Mouse (Mus musculus): ENCODE results near the gene Bloc1s2. TPM values are rescaled to one million over a fixed set of nuclear protein-coding genes. Genes with fewer than 3 reads are reported as not detected.

The Bloc1s2 gene
- 126 and 150 TPM in 2 replicates for polyA plus RNA-seq (2015; fragmentation: Nextera tagmentation; extraction: Ambion mirVana)

GRCm38 (mm10) chr19:44145702-44146567 lies at the start of gene Bloc1s2:
Gene Bloc1s2, minus strand, starts transcription at chr19:44146446.

GRCm38 (mm10) chr19:44192342-44192741 lies 46.1 kb upstream of the Bloc1s2 start, which contains the start of gene Pkd2l1:
Gene Pkd2l1, minus strand, starts transcription at chr19:44192442.

DNA sequence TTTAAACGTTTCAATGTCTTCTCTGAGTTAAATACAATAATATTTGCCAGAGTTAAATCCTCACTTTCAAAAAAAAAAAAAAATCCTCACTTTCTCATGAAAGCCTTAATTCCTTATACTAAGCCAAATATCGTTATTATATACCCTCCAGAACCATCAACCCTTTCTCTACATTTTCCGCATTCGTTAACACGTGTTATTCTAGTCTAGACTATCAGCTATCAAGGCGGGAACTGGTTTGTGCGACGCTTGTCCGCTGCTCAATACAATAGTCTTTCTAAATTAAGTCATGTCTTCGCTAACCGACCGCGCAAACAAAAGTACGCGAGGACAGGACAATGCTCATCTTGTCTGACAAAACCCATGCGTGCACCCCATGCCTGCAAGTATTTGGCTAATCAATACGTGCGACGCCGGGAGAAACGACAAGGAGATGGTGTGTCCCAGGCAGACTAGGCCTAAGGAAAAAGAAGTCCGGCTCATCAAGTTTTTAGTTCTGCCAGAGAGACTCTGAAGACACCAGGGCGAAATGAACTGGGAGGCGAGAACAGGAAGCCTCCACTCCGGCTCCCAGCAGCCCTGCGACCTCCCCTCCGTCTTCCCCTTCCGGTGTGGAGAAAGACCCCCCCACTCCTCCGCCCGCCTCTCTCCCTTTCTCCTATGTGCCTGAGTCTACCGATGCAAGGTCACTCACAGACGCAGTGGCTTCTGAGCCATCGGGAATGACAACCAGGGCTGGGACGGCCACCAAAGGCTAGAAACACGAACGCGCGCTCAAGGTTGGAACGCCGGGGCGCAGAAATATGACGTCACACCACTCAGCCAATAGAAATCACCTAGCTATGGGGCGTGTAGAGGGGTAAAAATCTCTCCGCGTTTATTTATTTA lies 10.9 kb downstream of the Bloc1s2 start, which contains the start of gene Cwf19l1:
TSS of gene Cwf19l1 (minus strand) at position 805 of the 888 bp plus-strand sequence.

GRCm38 (mm10) chr19:44106831-44107660 lies 39.2 kb downstream of the Bloc1s2 start, which contains the start of gene Chuk:
Gene Chuk, minus strand, starts transcription at chr19:44107480.

Other genes with a start within 250 kb of the Bloc1s2 start
- 8.0 and 9.1 TPM in 2 replicates for gene Dnmbp, start 206.3 kb downstream of the Bloc1s2 start, polyA plus RNA-seq (2015; fragmentation: Nextera tagmentation; extraction: Ambion mirVana)
- 3.7 TPM in 2 replicates for gene Cpn1, start 159.9 kb downstream of the Bloc1s2 start, polyA plus RNA-seq (2015; fragmentation: Nextera tagmentation; extraction: Ambion mirVana)
- gene Cyp2c23, start 117.2 kb downstream of the Bloc1s2 start, polyA plus RNA-seq (2015; fragmentation: Nextera tagmentation; extraction: Ambion mirVana): 2.9 and 3.7 TPM in 2 replicates
- gene Erlin1, start 76.7 kb downstream of the Bloc1s2 start, polyA plus RNA-seq (2015; fragmentation: Nextera tagmentation; extraction: Ambion mirVana): 13.4 and 15.4 TPM in 2 replicates
- 22.2 and 39.3 TPM in 2 replicates for gene Chuk, start 39.0 kb downstream of the Bloc1s2 start, polyA plus RNA-seq (2015; fragmentation: Nextera tagmentation; extraction: Ambion mirVana)
- 17.1 and 28.5 TPM in 2 replicates for gene Cwf19l1, start 10.6 kb downstream of the Bloc1s2 start, polyA plus RNA-seq (2015; fragmentation: Nextera tagmentation; extraction: Ambion mirVana)
- gene Pkd2l1, start 46.0 kb upstream of the Bloc1s2 start, polyA plus RNA-seq (2015; fragmentation: Nextera tagmentation; extraction: Ambion mirVana): not detected in 2 replicates
- gene Scd3, start 56.8 kb upstream of the Bloc1s2 start, polyA plus RNA-seq (2015; fragmentation: Nextera tagmentation; extraction: Ambion mirVana): 0.70 and 0.88 TPM in 2 replicates
- 90.4 and 123 TPM in 2 replicates for gene Scd2, start 147.2 kb upstream of the Bloc1s2 start, polyA plus RNA-seq (2015; fragmentation: Nextera tagmentation; extraction: Ambion mirVana)
- 0.08 and 0.16 TPM in 2 replicates for gene Scd4, start 186.6 kb upstream of the Bloc1s2 start, polyA plus RNA-seq (2015; fragmentation: Nextera tagmentation; extraction: Ambion mirVana)

Data from adrenal gland, postnatal 0 days (tissue).